Comparison of ENCODE assay signal across 14 mouse cellular contexts in the genomic region with DNA sequence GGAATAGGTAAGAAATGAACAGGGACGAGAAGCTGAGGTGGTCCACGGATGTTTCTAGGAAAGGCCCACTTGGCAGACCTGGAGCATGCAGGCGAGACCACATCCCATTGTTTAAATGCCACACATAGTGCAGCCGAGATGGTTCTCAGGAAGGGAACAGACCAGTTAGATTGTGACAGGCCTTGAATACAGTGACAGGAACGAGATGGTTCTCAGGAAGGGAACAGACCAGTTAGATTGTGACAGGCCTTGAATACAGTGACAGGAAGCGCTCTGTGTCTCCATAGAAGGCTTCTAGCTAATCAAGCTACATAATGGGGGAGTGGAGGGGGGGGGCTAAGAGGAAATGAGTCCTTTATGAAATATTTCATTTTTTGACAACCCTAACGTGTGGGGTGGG. TPM values are rescaled to one million over a fixed set of nuclear protein-coding genes. Genes with fewer than 3 reads are reported as not detected.
DNase-seq lines count a peak whose midpoint lies in the region; ATAC-seq and TF ChIP-seq lines count a peak whose summit lies in the region.
"Had no signal": no experiment of that assay in that cellular context is flagged by ENCODE, and none has a peak within 500 bp of the region (broad histone marks: within the 10 kb centered on the region; RNA-seq: fewer than 3 reads in every experiment).

No protein-coding gene starts in this region.

- TF ChIP-seq CTCF in kidney, adult 2 months (conservative IDR thresholded peaks at IDR 0.05; ENCODE audit: insufficient read depth, insufficient read length, low read depth, low read length) = no peak
- no peak for TF ChIP-seq CTCF in liver, embryonic 14.5 days (IDR thresholded peaks at IDR 0.05; ENCODE audit: low read depth)
- TF ChIP-seq CTCF in forebrain, postnatal 0 days (IDR thresholded peaks at IDR 0.05; ENCODE audit: low read depth) = no peak

- no peak for TF ChIP-seq EP300 in liver, embryonic 14.5 days (IDR thresholded peaks at IDR 0.05; ENCODE audit: low read depth)

- no peaks in the 10 kb centered on the region for H3K9me3 ChIP-seq in liver, embryonic 14.5 days (ENCODE audit: control insufficient read depth, low read length)
- no peaks in the 10 kb centered on the region for H3K9me3 ChIP-seq in forebrain, postnatal 0 days (ENCODE audit: low read length)

- 72% methylated on average over 7 of the region's 7 CpGs for WGBS in kidney, adult 2 months
- 41% methylated on average over 7 of the region's 7 CpGs for WGBS in liver, embryonic 14.5 days (ENCODE audit: insufficient replicate concordance)
- 66% methylated on average over 7 of the region's 7 CpGs for WGBS in forebrain, postnatal 0 days

- no peaks in the 10 kb centered on the region for H3K36me3 ChIP-seq in kidney, adult 2 months (ENCODE audit: control insufficient read depth, insufficient read depth, low read length)
- H3K36me3 ChIP-seq in liver, embryonic 14.5 days (replicated peaks; ENCODE audit: control insufficient read depth, insufficient read depth, low read depth) = no peaks in the 10 kb centered on the region
- H3K36me3 ChIP-seq in forebrain, postnatal 0 days (ENCODE audit: insufficient read depth) = no peaks in the 10 kb centered on the region

- TF ChIP-seq POLR2A in kidney, adult 2 months (IDR thresholded peaks at IDR 0.05; ENCODE audit: low read depth, low read length) = no peak

- no peak overlapping the region for H3K9ac ChIP-seq in liver, embryonic 14.5 days (replicated peaks)
- no peak overlapping the region for H3K9ac ChIP-seq in forebrain, postnatal 0 days

- no peak overlapping the region for H3K4me3 ChIP-seq in kidney, adult 2 months (ENCODE audit: insufficient read depth, low read depth, low read length)
- H3K4me3 ChIP-seq in brown adipose tissue, adult 24 weeks (ENCODE audit: insufficient read depth, low read depth, low read length) = no peak overlapping the region
- H3K4me3 ChIP-seq in liver, embryonic 14.5 days (ENCODE audit: insufficient read depth in 1 of 2, low read depth in 2 of 2, low read length in 2 of 2) = no peak overlapping the region
- H3K4me3 ChIP-seq in forebrain, postnatal 0 days (ENCODE audit: low read depth, low read length) = no peak overlapping the region

- H3K4me1 ChIP-seq in kidney, adult 2 months (ENCODE audit: control insufficient read depth, insufficient read depth, low read length) = peaks cover 2% of the 10 kb centered on the region; the same call in 1 of the 2 replicates
- H3K4me1 ChIP-seq in brown adipose tissue, adult 24 weeks (ENCODE audit: control insufficient read depth, insufficient read depth, insufficient read length, low read length) = peaks cover 25% of the 10 kb centered on the region
- 0 out of 4 replicates have a peak, but pooled peaks cover 0 to 3% of the 10 kb centered on the region in 2 experiments for H3K4me1 ChIP-seq in liver, embryonic 14.5 days (replicated peaks; ENCODE audit: control insufficient read depth in 2 of 2, insufficient read depth in 2 of 2, low read length in 1 of 2)
- no peaks in the 10 kb centered on the region for H3K4me1 ChIP-seq in forebrain, postnatal 0 days (ENCODE audit: insufficient read depth)

- no peak overlapping the region for H3K4me2 ChIP-seq in liver, embryonic 14.5 days (ENCODE audit: low read depth)
- H3K4me2 ChIP-seq in forebrain, postnatal 0 days (ENCODE audit: low read depth) = no peak overlapping the region
- H3K4me2 ChIP-seq: heart, embryonic 11.5 days; midbrain, embryonic 11.5 days had no signal

- 0 out of 2 replicates have a peak, but pooled peaks have one; percentile 33 for ATAC-seq in liver, embryonic 14.5 days (ENCODE audit: insufficient read depth)
- no peak for ATAC-seq in forebrain, postnatal 0 days
- ATAC-seq: Patski had no signal

- DNase-seq in kidney, adult 2 months = peak; percentile 40
- no peak for DNase-seq in kidney, adult 18-20 months
- peak; percentile 62 for DNase-seq in 416B (ENCODE audit: low read depth)
- DNase-seq in liver, embryonic 14.5 days (ENCODE audit: low read depth in 3 of 3, low spot score in 3 of 3) = no peak
- DNase-seq in urinary bladder, postnatal 10 days (ENCODE audit: low spot score) = no peak
- DNase-seq in forebrain, postnatal 0 days = no peak
- DNase-seq in retina, embryonic 14.5 days (ENCODE audit: low spot score) = no peak
- DNase-seq: cerebellum, adult 9-10 months; layer of hippocampus, adult 9-11 months; left cerebral cortex, postnatal 4 days had no signal

- H3K27ac ChIP-seq in kidney, adult 2 months (ENCODE audit: insufficient read depth, low read depth, low read length) = peak overlapping the region; percentile 16; the same call in 1 of the 2 replicates
- peak overlapping the region; percentile 63 for H3K27ac ChIP-seq in brown adipose tissue, adult 24 weeks (replicated peaks; ENCODE audit: low read depth, low read length)
- H3K27ac ChIP-seq in liver, embryonic 14.5 days = no peak overlapping the region
- no peak overlapping the region for H3K27ac ChIP-seq in forebrain, postnatal 0 days (ENCODE audit: low read depth, low read length)

- no peaks in the 10 kb centered on the region for H3K27me3 ChIP-seq in kidney, adult 2 months (replicated peaks; ENCODE audit: control insufficient read depth, insufficient read depth, low read length)
- no peaks in the 10 kb centered on the region for H3K27me3 ChIP-seq in liver, embryonic 14.5 days (ENCODE audit: control insufficient read depth, insufficient read depth, low read length)
- H3K27me3 ChIP-seq in forebrain, postnatal 0 days (ENCODE audit: insufficient read depth, low read length) = no peaks in the 10 kb centered on the region
- H3K27me3 ChIP-seq: Patski had no signal

RNA-seq across cellular contexts. Expression of gene Cmss1, which starts 26.6 kb away (rescaled TPM):
- 4.4 and 7.2 TPM in 2 replicates for polyA plus RNA-seq in kidney, adult 2 months (2012; rRNA removed)
- polyA plus RNA-seq in brown adipose tissue, adult 24 weeks (2012; ENCODE audit: insufficient read depth, insufficient read length, missing spikeins) = 10.9 and 13.6 TPM in 2 replicates
- 5.8 and 6.0 TPM in 2 replicates for polyA plus RNA-seq in liver, embryonic 14.5 days (2012; rRNA removed)
- 23.0 and 26.8 TPM in 2 replicates for polyA plus RNA-seq in liver, embryonic 14.5 days (2014; fragmentation: Nextera tagmentation; extraction: Ambion mirVana)
- 12.0 and 17.4 TPM in 2 replicates for total RNA-seq in forebrain, postnatal 0 days (2014; rRNA removed)
- polyA plus RNA-seq in forebrain, postnatal 0 days (2015; fragmentation: Nextera tagmentation; extraction: Ambion mirVana) = 40.6 and 43.4 TPM in 2 replicates

Comparison
In these comparisons a context has a peak if more than half of its experiments do, and no peak if none do; other contexts are left out.
1. DNase-seq: peak in kidney, adult 2 months (single experiment) and 416B (single experiment); none in kidney, adult 18-20 months (single experiment), liver, embryonic 14.5 days (0 of 3), urinary bladder, postnatal 10 days (single experiment), forebrain, postnatal 0 days (single experiment) and retina, embryonic 14.5 days (single experiment).
2. H3K27ac ChIP-seq: peak in kidney, adult 2 months (single experiment) and brown adipose tissue, adult 24 weeks (single experiment); none in liver, embryonic 14.5 days (single experiment) and forebrain, postnatal 0 days (single experiment).